Mouse (Mus musculus) urinary bladder, postnatal 14 days (tissue): ENCODE data around the gene Cops9.

Source experiments
- DNase-seq: peaks from one replicate; pipeline ENCODE4 v3.0.0; 2021; ENCODE audit warnings: low spot score

Cops9 gene

DNA sequence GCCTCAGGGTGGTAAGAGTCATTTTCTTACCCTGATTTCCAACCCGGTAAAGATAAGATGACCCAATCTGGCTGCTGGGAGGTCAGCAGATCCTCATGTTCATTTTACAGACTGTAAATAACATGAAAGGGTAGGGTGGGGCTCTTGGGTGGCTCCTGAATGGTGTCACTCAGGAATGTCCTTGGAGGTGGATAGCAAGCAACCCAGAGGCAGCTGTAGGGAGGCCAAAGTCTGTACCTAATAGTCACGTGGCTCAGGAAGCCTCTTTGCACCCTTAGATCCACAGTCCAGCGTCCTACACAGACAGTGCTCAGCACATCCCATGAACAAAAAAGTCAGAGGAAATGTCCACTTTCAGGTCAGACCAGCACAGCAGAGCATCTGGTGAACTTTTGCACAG is 45.8 kb downstream of the Cops9 start:
- DNase-seq = no peak

DNA sequence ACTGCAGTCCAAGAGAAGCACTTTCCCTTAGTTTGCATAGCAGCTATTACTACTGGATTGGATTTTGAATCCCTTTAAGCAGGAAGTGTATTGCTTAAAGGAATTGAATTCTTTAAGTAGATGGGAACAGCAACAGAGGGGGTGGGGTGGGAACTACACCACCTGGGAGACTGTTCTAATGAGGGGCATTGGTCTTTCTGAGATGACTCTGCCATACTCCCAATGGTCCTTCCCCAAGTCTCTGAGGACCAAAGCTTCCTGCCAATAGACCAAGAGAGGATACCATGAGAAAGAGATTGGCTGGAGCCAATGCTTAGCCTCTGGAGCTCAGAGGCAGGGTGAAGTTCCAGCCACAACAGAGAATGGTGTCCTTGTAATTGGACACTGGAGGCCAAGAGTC is 47.7 kb downstream of the Cops9 start, which contains the start of gene Olfr1411:
Gene Olfr1411 (plus strand): TSS at position 301 of the 400 bp plus-strand sequence.
- DNase-seq = no peak
